Mouse (Mus musculus) neural tube, embryonic 14.5 days (tissue): ENCODE data around the gene St3gal3. TPM values are rescaled to one million over a fixed set of nuclear protein-coding genes. Genes with fewer than 3 reads are reported as not detected.

Experiments used
- ATAC-seq: fragments of 200-750 bp; cut with Nextera tagmentation; 2 replicates; pipeline ENCODE4 v1.8.0; 2017; ENCODE audit warnings: low read depth, mild to moderate bottlenecking, moderate TSS enrichment, moderate library complexity
- H3K27ac ChIP-seq: fragments of 300-500 bp; sonication (generic); 2 replicates; pipeline ENCODE4 v1.5.1; 2014; ENCODE audit warnings: low read depth, mild to moderate bottlenecking, control low read depth, low read length, moderate library complexity, mixed read lengths
- H3K27me3 ChIP-seq: fragments of 300-500 bp; sonication (generic); 2 replicates; pipeline ENCODE4 v1.6.1; 2014; ENCODE audit warnings: low read length; ENCODE audit not compliant: control insufficient read depth, insufficient read depth
- H3K36me3 ChIP-seq: fragments of 300-500 bp; sonication (generic); 2 replicates; pipeline ENCODE4 v1.6.1; 2014; ENCODE audit warnings: low read length, mixed read lengths; ENCODE audit not compliant: control insufficient read depth, insufficient read depth
- H3K4me1 ChIP-seq: fragments of 300-500 bp; sonication (generic); 2 replicates; pipeline ENCODE4 v1.6.1; 2014; ENCODE audit warnings: low read length; ENCODE audit not compliant: control insufficient read depth, insufficient read depth
- H3K4me2 ChIP-seq: fragments of 300-500 bp; sonication (generic); 2 replicates; pipeline ENCODE4 v1.6.1; 2014; ENCODE audit warnings: mild to moderate bottlenecking, low read depth, low read length, control low read depth
- H3K4me3 ChIP-seq: fragments of 300-500 bp; sonication (generic); 2 replicates; pipeline ENCODE4 v1.5.1; 2014; ENCODE audit warnings: low read depth, low read length, control low read depth, mixed read lengths
- H3K9ac ChIP-seq: fragments of 300-500 bp; sonication (generic); replicated peaks from 2 replicates; pipeline ENCODE4 v1.6.1; 2014; ENCODE audit warnings: low read depth, mild to moderate bottlenecking, control low read depth, low read length, mixed read lengths
- H3K9me3 ChIP-seq: fragments of 300-500 bp; sonication (generic); 2 replicates; pipeline ENCODE4 v1.6.1; 2016; ENCODE audit warnings: low read length; ENCODE audit not compliant: control insufficient read depth
- WGBS: fragments of 180-500 bp; shearing (Covaris S2); extraction: QIAGEN DNeasy Blood & Tissue Kit; methylation state at CpG from one replicate; pipeline ENCODE4 v1.1.7; 2014; 5-methylcytosine and 5-hydroxymethylcytosine counted together
- polyA plus RNA-seq: library from polyadenylated mRNA; unstranded; fragments of >200 nt; fragmentation: Nextera tagmentation; extraction: Ambion mirVana; gene quantifications from 2 replicates; pipeline ENCODE4 v1.2.1, GENCODE M21; 2014

St3gal3 gene
- polyA plus RNA-seq, 1 experiment from 2014 or later, result 10.6 TPM

GRCm38 (mm10) chr4:117977371-117977770 is 157.3 kb downstream of the St3gal3 start:
- H3K4me3 ChIP-seq, result no peak overlapping the region
- no peak for ATAC-seq
- no peaks in the 10 kb centered on the region for H3K27me3 ChIP-seq
- H3K27ac ChIP-seq, result no peak overlapping the region
- WGBS, result 80% methylated on average over 9 of the region's 9 CpGs
- H3K9me3 ChIP-seq, result no peaks in the 10 kb centered on the region
- H3K4me1 ChIP-seq, result no peaks in the 10 kb centered on the region
- H3K4me2 ChIP-seq, result no peak overlapping the region
- no peaks in the 10 kb centered on the region for H3K36me3 ChIP-seq
- H3K9ac ChIP-seq, result no peak overlapping the region

DNA sequence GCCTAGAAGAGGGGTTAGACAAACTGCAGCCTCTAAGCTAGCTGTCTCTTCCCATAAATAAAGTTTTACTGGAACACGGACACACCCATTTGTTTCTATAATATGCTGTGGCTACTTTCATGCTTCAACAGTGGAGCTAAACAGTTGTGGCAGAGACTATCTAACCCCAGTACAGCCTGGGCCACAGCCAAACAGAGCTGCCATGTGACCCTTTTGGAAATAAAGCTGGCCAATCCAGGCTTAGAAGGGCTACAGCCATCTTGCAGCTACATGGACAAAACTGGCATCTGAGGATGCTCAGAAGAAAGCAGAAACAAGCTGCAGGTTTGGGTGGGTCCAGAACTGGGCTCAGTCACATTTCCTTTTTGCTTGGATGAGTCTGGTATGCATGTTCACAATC is 158.9 kb downstream of the St3gal3 start:
- 76% methylated on average over 1 of the region's 1 CpGs for WGBS
- H3K4me2 ChIP-seq, result no peak overlapping the region
- no peaks in the 10 kb centered on the region for H3K9me3 ChIP-seq

DNA sequence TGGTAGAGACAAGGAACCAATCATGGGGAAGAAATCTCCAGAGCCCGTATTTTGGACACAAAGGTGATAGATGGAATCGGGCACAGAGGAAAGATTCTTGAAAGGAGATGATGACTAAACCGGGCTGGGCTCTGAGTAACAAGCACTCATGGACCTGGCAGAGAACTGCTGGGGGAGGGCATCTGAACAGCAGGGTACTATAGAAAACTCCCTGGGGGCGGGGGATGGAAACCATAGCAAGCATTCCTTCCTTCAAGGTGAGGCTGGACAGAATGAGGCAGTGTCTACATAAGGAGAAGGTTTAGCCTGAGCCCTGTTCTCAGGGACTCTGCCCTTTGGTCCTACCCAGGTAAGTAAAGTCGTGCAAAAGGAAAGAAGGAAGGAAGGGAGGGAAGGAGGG is 160.0 kb downstream of the St3gal3 start:
- ATAC-seq, result no peak
- H3K9ac ChIP-seq, result no peak overlapping the region
- H3K4me2 ChIP-seq, result no peak overlapping the region
- H3K9me3 ChIP-seq, result no peaks in the 10 kb centered on the region
- no peaks in the 10 kb centered on the region for H3K27me3 ChIP-seq
- no peaks in the 10 kb centered on the region for H3K4me1 ChIP-seq
- H3K4me3 ChIP-seq, result no peak overlapping the region
- H3K27ac ChIP-seq, result no peak overlapping the region
- H3K36me3 ChIP-seq, result no peaks in the 10 kb centered on the region
- 75% methylated on average over 5 of the region's 5 CpGs for WGBS

More for the DNA sequence above, 158.9 kb downstream of the St3gal3 start:
- Histone ChIP-seq H3K9ac (no peak overlapping the region), H3K27ac (no peak overlapping the region), H3K4me1 (no peaks in the 10 kb centered on the region), H3K27me3 (no peaks in the 10 kb centered on the region), H3K36me3 (no peaks in the 10 kb centered on the region), H3K4me3 (no peak overlapping the region)
- no peak for ATAC-seq

GRCm38 (mm10) chr4:117972999-117973398 is 161.7 kb downstream of the St3gal3 start:
- H3K9ac ChIP-seq, result no peak overlapping the region
- ATAC-seq, result no peak
- H3K27ac ChIP-seq, result no peak overlapping the region
- no peaks in the 10 kb centered on the region for H3K9me3 ChIP-seq
- H3K27me3 ChIP-seq, result no peaks in the 10 kb centered on the region
- no peak overlapping the region for H3K4me2 ChIP-seq
- H3K4me1 ChIP-seq, result no peaks in the 10 kb centered on the region
- H3K36me3 ChIP-seq, result no peaks in the 10 kb centered on the region
- WGBS, result 73% methylated on average over 10 of the region's 10 CpGs
- no peak overlapping the region for H3K4me3 ChIP-seq

DNA sequence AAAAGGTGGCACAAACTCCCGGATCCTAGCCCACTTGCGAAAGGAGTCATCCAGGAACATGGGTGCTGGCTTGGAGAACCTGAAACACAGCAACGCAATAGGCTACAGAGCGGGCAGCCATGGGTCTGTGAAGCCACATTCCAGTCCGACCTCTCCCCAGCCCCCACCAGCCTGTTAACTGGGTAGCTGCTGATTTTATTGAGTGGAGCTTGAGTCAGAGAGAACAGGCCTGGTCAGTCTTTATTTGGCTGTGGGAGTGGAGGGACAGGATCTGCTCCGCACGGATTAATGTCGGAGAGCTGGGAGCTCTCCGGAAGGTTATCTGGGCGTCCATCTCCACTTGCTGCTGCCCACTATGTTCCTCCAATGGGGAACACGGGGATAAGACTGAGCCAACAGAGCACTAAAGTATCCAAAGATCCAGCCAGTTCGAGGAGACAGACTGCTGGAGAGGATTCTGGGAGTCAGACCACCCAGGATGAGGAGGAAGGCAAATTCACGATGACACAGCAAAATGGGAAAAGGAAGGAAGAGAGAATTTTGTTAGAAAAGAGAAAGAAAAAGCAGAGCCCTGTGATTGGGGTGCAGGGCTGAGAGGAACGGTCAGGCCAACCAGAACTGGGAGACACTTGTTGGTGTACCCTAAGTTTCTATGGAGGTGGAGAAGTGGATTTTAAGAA is 170.2 kb downstream of the St3gal3 start:
- no peaks in the 10 kb centered on the region for H3K4me1 ChIP-seq
- H3K4me2 ChIP-seq, result no peak overlapping the region
- H3K9me3 ChIP-seq, result no peaks in the 10 kb centered on the region
- H3K27me3 ChIP-seq, result no peaks in the 10 kb centered on the region
- WGBS, result 85% methylated on average over 14 of the region's 14 CpGs
- H3K9ac ChIP-seq, result no peak overlapping the region
- H3K4me3 ChIP-seq, result no peak overlapping the region
- no peak for ATAC-seq
- no peaks in the 10 kb centered on the region for H3K36me3 ChIP-seq
- H3K27ac ChIP-seq, result no peak overlapping the region

- Histone ChIP-seq H3K4me1 (no peaks in the 10 kb centered on the region), H3K9ac (no peak overlapping the region), H3K4me2 (no peak overlapping the region), H3K4me3 (no peak overlapping the region), H3K27ac (no peak overlapping the region), H3K9me3 (no peaks in the 10 kb centered on the region), H3K27me3 (no peaks in the 10 kb centered on the region), H3K36me3 (no peaks in the 10 kb centered on the region)
- 62% methylated on average over 4 of the region's 4 CpGs for WGBS
- no peak for ATAC-seq
Observed at GRCm38 (mm10) chr4:117957492-117957891, 177.2 kb downstream of the St3gal3 start.

GRCm38 (mm10) chr4:117947493-117947892 is 187.2 kb downstream of the St3gal3 start:
- Histone ChIP-seq H3K9me3 (no peaks in the 10 kb centered on the region), H3K36me3 (no peaks in the 10 kb centered on the region), H3K4me2 (no peak overlapping the region), H3K9ac (no peak overlapping the region), H3K27me3 (no peaks in the 10 kb centered on the region), H3K4me1 (no peaks in the 10 kb centered on the region), H3K4me3 (no peak overlapping the region), H3K27ac (no peak overlapping the region)
- no peak for ATAC-seq
- WGBS, result 84% methylated on average over 7 of the region's 7 CpGs

DNA sequence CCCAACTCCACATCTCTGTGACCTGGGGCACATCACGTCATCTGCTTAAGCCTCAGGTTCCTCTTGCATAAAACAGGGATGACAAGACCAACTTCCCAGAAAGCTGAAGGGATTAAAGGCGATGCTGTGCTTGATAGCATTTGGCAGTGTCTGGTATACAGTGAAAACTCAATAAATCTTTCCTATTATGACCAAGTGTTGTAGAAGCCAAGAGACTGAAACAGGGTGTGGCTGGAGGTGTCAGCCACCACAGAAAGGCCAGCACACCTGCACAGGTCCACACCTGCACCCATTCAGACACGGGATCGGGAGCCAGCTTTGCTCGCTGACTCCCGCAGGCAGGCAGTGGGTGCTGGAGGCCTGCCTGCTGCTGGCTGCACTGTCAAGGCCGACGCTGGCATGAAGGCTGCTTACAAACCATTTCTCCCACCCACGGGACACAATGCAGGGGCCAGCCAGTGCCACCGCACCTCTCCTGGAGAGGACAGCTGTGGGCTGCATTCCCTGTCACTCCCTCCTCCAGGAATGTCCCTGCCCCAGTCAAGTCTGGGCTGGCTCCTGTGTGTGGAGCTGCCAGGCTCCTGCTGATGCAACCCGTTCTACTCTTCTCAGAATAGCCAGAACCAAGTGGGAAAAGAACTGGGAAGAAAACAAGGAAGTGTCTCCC is 187.9 kb downstream of the St3gal3 start:
- WGBS, result 87% methylated on average over 11 of the region's 11 CpGs
- H3K9ac ChIP-seq, result no peak overlapping the region
- no peak overlapping the region for H3K27ac ChIP-seq
- ATAC-seq, result no peak
- no peaks in the 10 kb centered on the region for H3K9me3 ChIP-seq
- no peaks in the 10 kb centered on the region for H3K27me3 ChIP-seq
- no peak overlapping the region for H3K4me3 ChIP-seq
- H3K4me1 ChIP-seq, result no peaks in the 10 kb centered on the region
- H3K36me3 ChIP-seq, result no peaks in the 10 kb centered on the region
- no peak overlapping the region for H3K4me2 ChIP-seq

DNA sequence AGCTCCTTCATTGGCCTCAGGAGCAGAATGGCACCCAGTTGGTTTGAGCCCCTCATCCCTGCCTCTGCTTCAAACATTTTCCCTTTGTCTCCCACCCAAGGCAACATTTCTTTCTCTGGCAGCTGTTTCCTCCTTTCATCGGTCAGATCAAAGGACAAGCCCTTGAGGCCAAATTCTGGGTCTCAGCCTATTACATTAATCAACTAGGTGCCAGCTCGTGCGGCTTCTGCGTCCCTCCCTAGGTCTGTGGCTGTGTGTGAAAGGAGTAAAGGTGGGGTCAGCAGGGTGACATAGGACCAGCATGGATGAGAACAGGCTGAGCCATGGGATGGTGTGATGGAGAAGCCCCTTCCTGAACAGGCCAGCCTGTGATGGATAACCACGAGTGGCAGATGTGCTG is 191.4 kb downstream of the St3gal3 start:
- ATAC-seq, result no peak
- WGBS, result 7% methylated on average over 5 of the region's 5 CpGs

More for the DNA sequence above, 191.4 kb downstream of the St3gal3 start:
- no peak overlapping the region for H3K4me3 ChIP-seq
- H3K27ac ChIP-seq, result no peak overlapping the region
- H3K9ac ChIP-seq, result no peak overlapping the region
- H3K4me1 ChIP-seq, result no peaks in the 10 kb centered on the region
- no peaks in the 10 kb centered on the region for H3K36me3 ChIP-seq
- H3K27me3 ChIP-seq, result no peaks in the 10 kb centered on the region
- no peak overlapping the region for H3K4me2 ChIP-seq
- H3K9me3 ChIP-seq, result no peaks in the 10 kb centered on the region
